Mouse (Mus musculus): ENCODE measurements at regions not wholly inside any gene's neighbourhood (a gene's known extent, or its start where the extent isn't known, plus 50 kb on each side); places are given as distances from the start of the nearest gene placed in this dataset.
A peak's percentile ranks its signal among the peaks of the same experiment; 100 is the strongest.

- DNase-seq: peak in 1 of 2 experiments; percentile 27
Measured at GRCm38 (mm10) chr15:94219907-94220306, 245.3 kb downstream of the Adamts20 start.

- no peak for DNase-seq
Measured at GRCm38 (mm10) chr15:94216703-94217102, 248.5 kb downstream of the Adamts20 start.

GRCm38 (mm10) chr15:94214440-94214839 lies 250.8 kb downstream of the Adamts20 start:
- no peak for DNase-seq

- peak in 1 of 2 experiments; percentile 62 for DNase-seq
Measured at GRCm38 (mm10) chr15:94213393-94213792, 251.8 kb downstream of the Adamts20 start.

- no peak for DNase-seq
Measured at GRCm38 (mm10) chr15:94208476-94208875, 256.7 kb downstream of the Adamts20 start.

- no peak for DNase-seq
Measured at GRCm38 (mm10) chr15:94206454-94206853, 258.8 kb downstream of the Adamts20 start.

- DNase-seq: no peak
Measured at GRCm38 (mm10) chr15:94205309-94205893, 259.8 kb downstream of the Adamts20 start.

- DNase-seq: no peak
Measured at GRCm38 (mm10) chr15:94190081-94190488, 275.1 kb downstream of the Adamts20 start.

- no peak for DNase-seq
Measured at GRCm38 (mm10) chr15:94187588-94187987, 277.6 kb downstream of the Adamts20 start.

GRCm38 (mm10) chr15:94183663-94184375 lies 281.4 kb downstream of the Adamts20 start:
- no peak for DNase-seq

- DNase-seq: no peak
Measured at GRCm38 (mm10) chr15:94174083-94174482, 291.1 kb downstream of the Adamts20 start.

- DNase-seq: no peak
Measured at GRCm38 (mm10) chr15:94160806-94161205, 304.4 kb downstream of the Adamts20 start.

GRCm38 (mm10) chr15:94139534-94139958 lies 325.7 kb downstream of the Adamts20 start:
- DNase-seq: peak in 1 of 2 experiments; percentile 5

GRCm38 (mm10) chr15:94137159-94137952 lies 327.9 kb downstream of the Adamts20 start:
- DNase-seq: peak; percentile 33 to 46

- DNase-seq: peak; percentile 86 to 91
Measured at GRCm38 (mm10) chr15:94112801-94113200, 352.4 kb downstream of the Adamts20 start.

- peak; percentile 13 to 38 for DNase-seq
Measured at GRCm38 (mm10) chr15:94107186-94107716, 358.0 kb downstream of the Adamts20 start.

GRCm38 (mm10) chr15:94090644-94091043 lies 374.6 kb downstream of the Adamts20 start:
- DNase-seq: no peak

GRCm38 (mm10) chr15:94089856-94090255 lies 375.4 kb downstream of the Adamts20 start:
- no peak for DNase-seq

- no peak for DNase-seq
Measured at GRCm38 (mm10) chr15:94082369-94082768, 382.8 kb downstream of the Adamts20 start.

- DNase-seq: no peak
Measured at GRCm38 (mm10) chr15:94077056-94077455, 388.2 kb downstream of the Adamts20 start.

- no peak for DNase-seq
Measured at GRCm38 (mm10) chr15:94074161-94074950, 390.9 kb downstream of the Adamts20 start.

- DNase-seq: no peak
Measured at GRCm38 (mm10) chr15:94067721-94068120, 397.5 kb downstream of the Adamts20 start.
